Mouse (Mus musculus) v-Abl transformed pro-B cells (cell line): ENCODE measurements around the gene Arhgef17.

Source experiments
- in situ Hi-C, 2 experiments: fragments of 400-800 bp; cut with MboI; formaldehyde crosslinking; loops; one replicate each; pipeline ENCODE4 v1.15.1; 2025; ENCODE audit not compliant: unreplicated experiment in 2 of 2

The Arhgef17 gene

DNA sequence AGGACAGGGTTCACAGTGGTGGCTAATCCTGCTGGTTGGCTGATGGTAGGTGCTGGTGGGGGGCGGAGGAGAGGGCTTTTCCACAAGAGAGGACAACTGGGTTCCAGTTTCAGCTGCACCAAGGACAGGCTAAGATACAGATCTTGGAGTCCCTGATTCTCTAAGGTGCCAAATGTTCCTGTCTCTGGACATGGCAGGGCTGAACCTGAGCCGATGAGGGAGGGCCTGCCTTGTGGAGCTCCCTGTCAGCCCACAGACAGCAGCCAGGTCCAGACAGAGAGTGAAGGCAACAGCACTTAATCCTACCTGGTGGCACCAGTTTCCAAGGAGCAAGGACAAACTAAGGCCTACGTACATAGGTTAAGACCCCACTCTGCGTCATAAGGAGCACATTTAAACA, 47.4 kb downstream of the Arhgef17 start:
- in situ Hi-C loops, result loop anchor here in 1 of 2 experiments (10.0 kb wide), 1 partner anchor 360 kb away; no protein-coding TSS in a partner anchor

DNA sequence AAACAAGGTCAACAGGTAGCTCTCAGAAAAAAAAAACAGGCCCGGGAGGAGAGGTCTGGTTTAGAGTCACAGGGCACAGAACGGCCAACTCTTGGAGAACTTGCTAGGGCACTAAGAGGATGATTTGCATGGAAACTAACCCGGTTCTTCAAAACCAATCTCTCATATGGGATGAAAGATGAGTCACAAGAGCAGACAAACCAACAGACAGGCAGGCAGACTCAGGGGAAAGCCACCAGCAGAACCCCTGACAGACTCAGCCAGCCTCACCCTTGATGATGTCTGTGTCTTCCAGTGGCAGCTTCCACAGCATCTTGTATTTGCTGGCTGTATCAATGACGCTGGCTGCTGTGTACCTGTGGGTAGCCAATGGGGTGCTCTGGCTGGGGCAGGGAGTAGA, 50.0 kb downstream of the Arhgef17 start:
- in situ Hi-C loops, result loop anchor here in 1 of 2 experiments (10.0 kb wide), 1 partner anchor 357 kb away; no protein-coding TSS in a partner anchor

DNA sequence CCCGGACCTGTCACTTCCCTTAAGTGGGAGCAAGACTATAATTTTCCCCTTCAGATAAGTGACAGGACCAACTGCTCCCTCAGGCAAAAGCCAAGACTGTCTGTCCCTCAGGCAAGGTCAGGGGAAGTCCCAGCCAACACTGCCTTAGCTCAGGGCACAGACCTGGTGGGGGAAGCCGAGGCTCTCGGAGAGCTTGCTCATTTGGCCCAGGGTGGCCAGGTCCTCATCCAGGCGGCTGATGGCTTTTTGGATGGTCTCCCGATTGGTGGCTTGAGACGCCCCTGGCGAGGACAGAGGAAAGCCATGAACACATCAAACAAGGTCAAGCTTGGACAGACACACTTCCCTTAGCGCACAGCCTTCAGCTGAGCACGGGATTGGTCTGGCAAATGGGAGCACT, 50.4 kb downstream of the Arhgef17 start:
- in situ Hi-C loops, result loop anchor here in 1 of 2 experiments (10.0 kb wide), 1 partner anchor 357 kb away; no protein-coding TSS in a partner anchor

DNA sequence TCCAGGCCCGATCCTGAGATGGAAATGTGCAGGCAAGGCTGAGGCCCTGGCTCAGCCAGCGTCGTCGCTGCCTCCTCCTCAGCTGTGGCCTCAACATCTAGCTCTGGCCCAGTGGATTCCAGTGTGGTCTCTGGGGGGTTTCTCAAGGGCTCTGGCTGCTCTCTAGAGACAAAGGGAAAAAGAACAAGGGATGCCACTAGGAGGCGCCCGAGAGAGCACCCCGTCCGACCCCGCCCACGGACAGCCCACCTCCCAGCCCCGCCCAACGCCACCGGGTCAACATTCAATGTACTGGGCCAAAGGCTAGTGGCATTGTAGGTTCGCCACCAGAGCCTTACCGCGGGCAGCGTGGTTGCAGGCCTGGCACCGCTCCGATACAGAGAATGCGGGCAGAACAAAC, 52.3 kb downstream of the Arhgef17 start:
- in situ Hi-C loops, result no loop called here

DNA sequence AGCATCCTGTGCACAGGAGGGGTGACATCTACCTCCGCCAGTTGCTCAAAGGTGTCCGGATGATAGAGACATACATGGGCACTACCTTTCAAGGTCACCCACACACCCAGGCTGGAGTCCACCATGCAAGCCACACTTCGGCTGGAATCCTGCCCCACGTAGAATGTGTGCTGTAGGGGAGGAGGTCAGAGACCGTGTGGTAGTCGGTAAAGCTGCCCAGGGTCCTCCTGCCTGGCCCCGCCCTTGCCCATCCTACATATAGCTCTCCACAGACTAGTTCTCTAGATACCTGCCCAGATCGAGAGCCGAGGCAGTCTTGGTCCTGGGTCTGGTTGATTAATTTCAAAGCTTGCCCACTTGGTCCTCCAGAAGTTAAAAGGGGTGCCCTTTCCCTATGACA, 55.1 kb downstream of the Arhgef17 start:
- in situ Hi-C loops, result no loop called here

DNA sequence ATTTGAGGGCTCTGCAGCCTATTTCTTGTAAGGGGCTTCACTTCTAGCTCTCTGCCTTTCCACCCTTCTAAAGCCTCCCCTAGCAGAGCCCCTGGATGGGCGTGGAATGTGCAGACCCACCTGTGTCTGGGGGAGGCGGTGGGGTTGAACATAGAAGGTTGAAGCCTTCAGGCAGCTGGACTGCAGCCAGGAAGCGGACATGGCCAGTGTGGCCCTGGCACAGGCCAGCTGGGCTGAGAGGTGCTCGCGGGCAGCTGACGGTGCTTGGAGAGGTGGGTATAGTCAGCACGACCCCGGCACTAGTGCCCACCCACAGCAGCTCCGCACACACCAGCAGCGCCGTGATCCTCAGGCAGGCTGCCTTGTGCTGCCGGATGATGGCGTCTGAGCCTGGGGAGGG, 55.6 kb downstream of the Arhgef17 start:
- in situ Hi-C loops, result no loop called here

DNA sequence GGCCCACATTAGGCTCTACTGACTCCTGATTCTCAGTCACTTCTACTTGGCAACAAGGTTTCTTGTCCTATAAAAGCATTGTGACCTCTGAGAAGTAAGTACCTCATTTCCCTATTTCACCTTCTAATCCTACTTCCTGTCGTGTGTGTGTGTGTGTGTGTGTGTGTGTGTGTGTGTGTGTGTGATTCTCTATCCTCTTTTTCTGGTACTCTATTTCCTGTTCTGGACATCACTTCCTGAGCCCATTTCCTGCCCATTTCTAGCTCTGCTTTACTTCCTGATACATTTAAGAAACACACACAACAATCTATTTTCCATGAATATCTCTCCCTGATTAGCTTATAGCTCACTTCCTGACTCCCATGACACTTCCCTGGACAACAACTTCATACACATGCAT, 56.1 kb downstream of the Arhgef17 start:
- in situ Hi-C loops, result no loop called here

DNA sequence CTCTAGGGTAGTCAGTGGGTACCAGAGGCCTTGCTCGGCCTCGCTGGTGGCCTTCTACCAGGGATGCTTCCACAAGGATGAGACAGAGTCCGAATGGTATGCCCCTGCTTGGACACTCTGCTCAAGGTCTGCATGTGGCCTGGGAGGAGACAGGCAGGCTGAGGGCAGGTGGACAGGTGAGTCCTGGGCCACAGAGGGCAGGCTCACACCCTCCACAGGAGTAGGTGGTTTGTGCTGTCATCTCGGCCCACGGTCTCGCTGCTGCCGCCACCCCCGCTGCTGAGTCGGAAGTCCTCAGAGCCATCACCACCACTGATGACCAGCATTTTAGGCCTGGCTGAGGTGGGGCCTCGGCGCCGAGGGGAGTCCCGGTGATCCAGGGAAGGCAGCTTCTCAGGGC, 58.7 kb downstream of the Arhgef17 start:
- in situ Hi-C loops, result no loop called here

DNA sequence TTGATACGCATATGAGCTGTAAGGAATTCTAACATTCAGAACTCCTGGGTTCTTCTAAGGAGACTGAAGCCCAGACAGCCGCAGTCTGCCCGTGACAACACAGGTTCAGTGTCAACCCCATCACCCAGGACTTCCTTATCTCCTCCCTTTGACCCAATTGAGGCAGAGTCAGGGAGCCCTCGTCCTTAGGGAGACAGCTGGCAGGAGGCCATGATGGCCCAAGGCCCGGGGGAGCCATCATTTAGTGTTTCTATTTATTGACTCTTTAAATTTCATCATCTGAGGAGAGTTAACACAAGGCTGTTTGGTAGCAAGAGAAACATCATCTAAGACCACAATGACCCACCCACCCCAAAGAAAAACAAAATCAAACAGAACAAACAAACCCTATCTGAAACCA, 60.0 kb downstream of the Arhgef17 start:
- in situ Hi-C loops, result no loop called here

DNA sequence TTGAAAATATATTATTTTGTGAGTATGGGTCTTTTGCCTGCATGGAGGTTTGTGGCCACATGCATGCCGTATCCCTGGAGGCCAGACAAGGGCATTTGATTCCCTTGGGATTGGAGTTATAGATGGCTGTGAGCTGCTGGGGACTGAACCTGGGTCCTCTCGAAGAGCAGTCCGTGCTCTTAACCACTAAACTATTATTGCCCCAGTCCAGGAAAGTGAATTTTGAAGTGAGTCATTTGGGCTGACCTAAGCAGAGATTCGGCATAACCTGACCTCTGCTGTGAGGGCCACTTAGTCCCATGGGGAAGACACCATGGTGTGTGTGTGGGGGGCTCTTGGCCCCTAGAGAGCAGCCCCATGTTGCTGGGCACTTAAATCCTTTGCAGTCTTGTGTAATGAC, 60.6 kb downstream of the Arhgef17 start:
- in situ Hi-C loops, result no loop called here

DNA sequence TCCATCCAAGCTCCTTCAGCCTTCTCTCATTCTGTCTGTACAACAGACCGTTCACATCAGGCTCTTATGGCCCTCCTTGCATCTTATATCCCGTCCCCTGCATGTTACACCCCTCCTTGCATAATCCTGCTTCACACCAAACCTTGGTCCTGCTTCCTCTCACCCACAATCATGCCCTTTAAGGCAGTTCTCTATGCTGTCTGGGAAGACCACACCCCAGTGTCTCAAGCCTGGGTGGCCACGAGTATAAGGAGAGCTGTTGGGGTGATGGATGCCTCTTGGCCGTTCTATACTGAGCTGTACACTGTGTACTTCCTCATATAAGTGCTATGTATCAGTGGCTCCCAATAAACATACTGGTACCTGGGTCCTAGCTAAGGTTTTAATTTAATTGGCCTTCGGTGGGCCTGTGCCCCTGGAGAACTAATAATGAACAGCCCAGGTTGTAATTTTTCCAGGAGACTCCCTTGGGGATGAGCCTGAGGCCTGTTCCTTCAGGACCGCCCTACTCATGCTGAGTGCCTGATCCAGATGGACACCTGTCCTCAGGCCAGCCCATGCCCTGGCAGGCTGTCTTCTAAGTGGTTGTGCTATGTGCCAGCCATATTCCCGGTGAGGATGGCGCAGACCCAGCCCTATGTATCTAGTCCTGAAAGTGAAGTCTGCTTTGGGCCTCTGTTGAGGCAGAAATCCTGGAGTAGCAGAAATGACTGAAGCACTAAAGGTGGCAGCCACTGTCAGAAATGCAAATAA, 61.9 kb downstream of the Arhgef17 start:
- in situ Hi-C loops, result no loop called here

DNA sequence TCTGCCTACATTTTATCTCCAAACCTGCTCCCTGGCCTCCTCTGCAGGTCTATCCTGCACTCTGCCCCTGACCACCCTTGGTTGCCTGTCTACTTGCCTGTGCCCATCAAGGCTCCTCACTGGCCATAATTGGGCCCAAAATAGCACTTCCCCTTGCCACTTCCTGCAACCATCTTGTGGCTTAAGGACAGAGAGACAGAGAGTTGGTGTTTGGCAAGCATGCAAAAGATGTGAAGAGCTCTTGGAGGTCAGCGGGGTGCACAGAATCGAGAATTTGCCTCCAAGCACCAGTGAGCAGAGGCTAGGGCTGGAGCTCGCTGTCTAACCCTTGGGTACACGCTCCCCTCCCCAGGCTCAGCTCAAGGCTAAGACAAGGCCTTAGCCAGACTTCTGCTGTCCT, 63.4 kb downstream of the Arhgef17 start:
- in situ Hi-C loops, result no loop called here

DNA sequence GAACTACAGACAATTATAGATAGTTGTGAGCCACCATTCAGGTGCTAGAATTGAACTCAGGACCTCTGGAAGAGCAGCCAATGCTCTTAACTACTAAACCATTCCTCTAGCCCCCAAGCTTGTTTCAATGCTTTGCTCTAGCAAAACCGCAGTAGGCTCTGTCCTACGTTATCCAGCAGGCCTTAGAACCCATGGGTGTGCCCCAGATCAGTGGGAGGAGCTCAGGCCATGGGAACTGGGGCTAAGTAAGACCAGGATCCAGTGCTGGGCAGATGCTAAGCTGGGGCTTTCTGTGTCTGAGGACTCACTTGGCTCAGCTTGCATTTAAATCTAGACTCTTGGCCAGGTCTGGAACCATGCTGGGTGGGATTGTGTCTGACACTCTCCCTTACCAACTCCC, 64.3 kb downstream of the Arhgef17 start:
- in situ Hi-C loops, result no loop called here

DNA sequence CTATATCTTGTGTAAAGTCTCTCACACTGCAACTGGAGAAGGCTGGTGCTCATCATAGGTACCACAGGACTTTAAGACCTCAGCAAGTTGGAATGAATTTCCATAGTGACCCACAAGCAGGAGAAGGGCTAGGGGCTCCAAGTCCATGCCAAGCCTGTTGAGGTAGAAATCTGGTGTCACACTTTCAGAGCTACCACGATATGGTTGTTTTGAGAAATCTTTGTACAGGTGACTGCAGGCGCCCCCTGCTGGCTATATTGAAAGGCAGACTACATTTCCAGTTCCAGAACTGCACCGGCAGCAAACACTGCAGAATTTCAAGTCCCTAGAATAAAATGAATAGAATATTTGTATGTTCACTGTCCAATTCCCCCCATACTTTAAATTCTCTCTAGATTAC, 65.2 kb downstream of the Arhgef17 start:
- in situ Hi-C loops, result no loop called here

DNA sequence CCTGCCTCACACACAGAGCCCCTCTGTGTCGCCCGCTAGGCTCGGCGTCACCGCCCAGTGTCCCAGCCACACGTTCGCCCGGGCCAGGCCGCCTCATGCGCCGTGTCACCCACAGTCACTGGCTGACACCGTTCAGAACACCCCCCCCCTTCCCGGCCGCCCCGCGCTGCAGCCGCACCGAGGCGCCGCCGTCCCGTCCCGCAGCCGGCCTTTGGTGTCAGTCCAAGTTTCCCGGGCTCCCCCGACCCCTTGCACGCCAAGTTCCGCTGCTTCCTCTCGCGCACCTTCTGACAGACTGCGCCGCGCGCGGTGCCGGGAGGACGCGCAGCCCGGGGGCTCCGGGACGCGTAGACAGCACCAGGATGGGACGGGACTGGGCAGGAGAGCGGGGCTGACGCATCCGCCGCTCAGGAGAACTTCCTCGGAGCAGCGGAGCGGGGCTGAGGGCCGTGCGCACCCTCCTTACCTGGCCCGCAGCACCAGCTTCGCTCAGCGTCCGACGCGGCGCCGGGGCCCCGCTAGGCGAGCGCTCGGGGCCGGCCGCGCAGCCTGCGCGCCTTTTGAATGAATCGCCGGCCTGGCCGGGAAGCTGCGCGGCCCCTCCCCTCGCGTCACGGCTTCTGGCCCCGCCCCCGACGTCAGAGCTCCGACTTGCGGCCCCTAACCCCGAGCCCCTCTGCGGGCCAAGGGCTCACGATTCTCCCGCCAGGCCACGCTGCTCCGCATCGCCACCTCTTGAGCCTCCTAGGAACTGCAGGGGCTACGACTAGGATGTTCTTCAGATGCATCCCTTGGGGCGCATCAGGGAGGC, 68.9 kb downstream of the Arhgef17 start, which contains the start of gene Relt:
TSS of gene Relt (minus strand) at position 619 of the 811 bp plus-strand sequence.
- in situ Hi-C loops, result no loop called here

DNA sequence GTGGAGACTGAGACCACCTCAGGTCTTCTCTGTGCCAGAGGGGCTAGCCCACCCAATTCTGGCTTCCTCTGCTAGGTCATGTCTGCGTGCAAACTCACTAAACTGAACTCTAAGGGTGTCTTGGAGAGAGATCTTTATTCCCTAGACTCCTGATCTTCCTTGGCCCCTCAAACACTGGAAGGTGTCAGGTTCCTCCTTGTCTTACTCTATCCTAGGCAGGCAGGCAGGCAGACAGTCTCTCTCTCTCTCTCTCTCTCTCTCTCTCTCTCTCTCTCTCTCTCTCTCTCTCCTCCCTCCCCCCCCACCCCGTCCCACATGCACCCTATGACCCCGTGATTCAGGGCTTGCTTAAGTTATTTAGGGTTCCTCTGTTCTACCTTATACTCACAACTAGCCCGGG, 69.6 kb downstream of the Arhgef17 start:
- in situ Hi-C loops, result no loop called here

DNA sequence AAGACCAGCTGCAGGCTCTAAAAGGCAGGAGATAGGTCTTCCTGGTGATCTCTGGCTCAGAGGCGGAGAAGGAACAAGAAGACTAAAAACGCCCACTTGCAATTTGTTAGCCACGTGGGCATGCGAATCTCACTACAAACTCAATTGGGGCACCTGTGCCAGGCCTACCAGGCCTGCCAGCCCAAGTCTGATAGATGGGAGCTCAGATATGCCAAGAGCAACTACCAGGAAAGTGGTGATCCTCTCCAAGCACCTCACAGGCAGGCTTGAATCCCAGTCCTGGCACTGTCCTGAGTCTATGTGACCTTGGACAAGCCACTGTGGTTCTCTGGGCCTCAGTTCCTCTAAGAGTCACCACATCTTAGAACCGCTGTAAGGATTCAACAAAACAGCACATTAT, 70.7 kb downstream of the Arhgef17 start:
- in situ Hi-C loops, result no loop called here

DNA sequence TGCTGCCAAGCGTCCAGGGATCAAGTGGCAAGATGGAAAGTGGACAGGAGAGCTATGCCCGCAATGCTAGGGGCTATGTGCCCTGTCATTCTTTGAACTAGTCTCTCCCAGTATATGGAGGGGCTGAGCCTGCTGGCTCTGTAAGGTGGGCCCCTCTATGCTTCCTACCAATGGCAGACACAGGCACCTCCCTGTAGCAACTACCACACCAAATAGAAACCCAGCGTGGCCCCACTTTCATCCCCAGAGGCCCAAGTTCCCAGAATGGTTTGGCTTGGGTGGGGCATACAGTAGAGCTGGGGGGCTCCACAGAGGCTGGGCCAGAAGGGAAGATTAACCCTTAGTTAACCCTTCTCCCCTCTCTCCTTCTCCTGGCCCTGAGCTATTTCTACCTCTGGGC, 71.5 kb downstream of the Arhgef17 start:
- in situ Hi-C loops, result no loop called here

DNA sequence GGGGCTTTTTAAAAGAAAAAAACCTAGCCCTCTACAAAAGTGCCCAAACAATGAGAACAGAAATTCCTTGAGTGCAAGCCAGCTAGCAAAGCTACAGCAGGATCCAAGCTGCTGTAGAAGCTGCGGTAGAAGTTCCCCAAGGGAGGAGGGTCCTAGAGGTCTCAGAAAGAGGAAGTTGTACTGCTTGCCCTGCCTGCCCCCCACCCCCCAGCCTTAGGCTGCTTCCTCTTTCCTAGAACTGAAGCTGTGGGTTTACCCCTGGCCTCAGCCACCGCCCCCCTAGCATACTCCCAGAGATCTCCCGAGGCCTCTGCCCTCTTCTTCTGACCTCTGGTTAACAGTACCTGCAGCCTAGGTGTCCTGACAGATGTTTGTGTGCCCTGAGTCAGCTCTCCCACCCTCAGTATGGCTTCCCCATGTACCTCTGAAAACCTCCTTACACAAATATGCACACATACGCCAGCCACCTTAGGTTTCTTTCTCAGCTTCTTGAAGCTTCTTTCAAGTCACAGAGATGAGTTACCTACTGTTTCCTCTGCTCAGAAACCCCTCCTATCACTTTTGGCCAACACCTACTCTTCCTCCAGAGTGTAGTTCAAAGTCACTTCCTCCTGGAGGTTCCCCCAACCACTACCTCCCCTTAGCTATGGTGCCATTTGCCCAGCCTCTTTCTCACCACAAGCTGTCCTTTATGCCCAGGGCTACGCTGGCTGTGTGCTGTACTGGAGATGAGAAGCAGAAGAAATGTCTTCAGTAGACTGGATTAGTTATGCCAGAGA, 75.9 kb downstream of the Arhgef17 start:
- in situ Hi-C loops, result no loop called here

DNA sequence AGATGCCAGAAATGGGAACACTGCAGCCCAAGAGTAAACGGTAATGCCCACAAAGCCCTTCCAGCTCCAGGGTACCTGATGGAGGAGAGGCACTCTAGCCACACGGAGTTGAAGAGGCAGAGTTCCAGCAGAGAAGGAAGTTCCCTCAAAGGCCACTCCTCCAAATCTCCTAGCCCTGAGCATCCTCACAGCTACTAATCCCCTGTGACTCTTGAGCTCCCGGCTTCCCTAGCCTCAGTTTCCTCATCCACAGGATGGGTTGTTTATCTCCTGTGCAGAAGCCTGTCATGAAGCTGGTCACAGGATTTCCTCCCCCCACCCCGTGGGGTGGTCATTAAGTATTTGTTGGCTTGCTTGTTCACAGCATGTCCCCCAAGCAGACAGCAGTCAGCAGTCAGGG, 76.6 kb downstream of the Arhgef17 start:
- in situ Hi-C loops, result no loop called here

DNA sequence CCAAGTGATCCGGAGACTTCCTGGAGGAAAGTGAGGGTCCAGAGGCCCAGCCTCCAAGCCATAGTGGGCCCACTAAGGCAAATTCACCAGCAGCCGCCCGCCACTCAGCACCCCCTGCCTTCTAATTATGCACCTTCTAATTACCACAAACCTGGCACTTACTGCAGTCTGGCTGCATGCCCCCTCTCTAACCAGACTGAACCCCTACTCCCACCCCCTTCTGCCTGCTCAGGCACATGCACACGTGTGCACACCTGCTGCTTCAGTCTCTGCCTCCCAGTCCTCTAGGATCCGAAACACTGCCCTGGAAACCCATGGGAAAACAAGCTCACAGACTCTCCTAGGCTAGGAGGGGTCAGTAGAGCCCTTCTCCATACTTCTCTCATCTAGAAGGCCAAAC, 77.0 kb downstream of the Arhgef17 start:
- in situ Hi-C loops, result no loop called here
